Mouse (Mus musculus): ENCODE results near the gene Synrg. TPM values are rescaled to one million over a fixed set of nuclear protein-coding genes. Genes with fewer than 3 reads are reported as not detected.

Synrg gene
- polyA plus RNA-seq, 1 experiment from 2014 or later = 5.3 TPM

DNA sequence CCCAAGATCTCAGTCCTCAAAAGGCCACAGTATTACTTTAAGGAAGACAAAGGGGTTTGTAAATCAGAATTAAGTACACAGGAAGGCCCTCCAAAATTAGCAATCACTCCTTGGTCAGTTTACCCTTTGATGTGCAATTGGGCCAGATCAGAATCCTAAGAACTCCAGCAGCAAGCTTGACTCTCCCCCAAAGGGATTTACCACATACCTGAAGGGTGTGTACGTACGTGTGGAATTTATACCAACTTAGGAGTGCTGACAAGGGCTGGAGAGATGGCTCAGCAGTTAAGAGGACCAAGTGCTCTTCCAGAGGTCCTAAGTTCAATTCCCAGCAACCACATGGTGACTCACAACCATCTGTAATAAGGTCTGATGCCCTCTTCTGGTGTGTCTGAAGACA, 97.7 kb downstream of the Synrg start:
- no peaks in the 10 kb centered on the region for H3K36me3 ChIP-seq (ENCODE audit: control insufficient read depth, insufficient read depth)
- no peak overlapping the region for H3K9ac ChIP-seq (ENCODE audit: low read depth, low read length)
- H3K4me2 ChIP-seq (ENCODE audit: low read depth, low read length) = no peak overlapping the region
- H3K27me3 ChIP-seq (ENCODE audit: control insufficient read depth, insufficient read depth, low read depth, low read length) = peaks cover 12% of the 10 kb centered on the region
- no peak overlapping the region for H3K27ac ChIP-seq (ENCODE audit: low read length)
- H3K9me3 ChIP-seq (replicated peaks; ENCODE audit: control insufficient read depth, low read length) = no peaks in the 10 kb centered on the region
- no peak for ATAC-seq (ENCODE audit: low read depth)
- no peak overlapping the region for H3K4me3 ChIP-seq (ENCODE audit: low read depth, low read length)
- WGBS (ENCODE audit: insufficient replicate concordance) = 73% methylated on average over 2 of the region's 2 CpGs
- no peaks in the 10 kb centered on the region; the same call in 1 of the 2 replicates for H3K4me1 ChIP-seq (ENCODE audit: control insufficient read depth, low read depth, low read length)

DNA sequence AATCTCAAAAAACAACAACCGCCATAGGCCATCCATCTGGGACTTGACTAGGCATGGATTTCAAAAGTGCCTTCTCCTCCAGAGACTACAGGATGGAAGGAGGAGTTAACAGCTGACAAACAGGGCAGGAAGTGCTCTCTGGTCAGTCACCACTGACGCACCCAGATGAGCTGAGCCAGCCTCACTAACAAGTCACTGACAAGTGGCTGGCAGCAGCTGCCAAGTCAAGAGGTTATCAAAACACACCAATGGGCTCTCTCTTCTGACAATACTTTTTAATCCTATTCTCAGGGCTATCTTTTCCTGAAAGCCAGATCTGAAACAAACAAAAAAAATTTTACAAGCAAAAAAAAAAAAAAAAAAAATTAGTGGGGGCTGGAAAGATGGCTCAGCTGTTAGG, 98.6 kb downstream of the Synrg start:
- no peak for ATAC-seq (ENCODE audit: low read depth)
- H3K4me1 ChIP-seq (ENCODE audit: control insufficient read depth, low read depth, low read length) = no peaks in the 10 kb centered on the region; the same call in 1 of the 2 replicates
- H3K4me3 ChIP-seq (ENCODE audit: low read depth, low read length) = no peak overlapping the region
- H3K9me3 ChIP-seq (replicated peaks; ENCODE audit: control insufficient read depth, low read length) = no peaks in the 10 kb centered on the region
- H3K27me3 ChIP-seq (ENCODE audit: control insufficient read depth, insufficient read depth, low read depth, low read length) = peaks cover 21% of the 10 kb centered on the region
- 31% methylated on average over 2 of the region's 2 CpGs for WGBS (ENCODE audit: insufficient replicate concordance)
- H3K27ac ChIP-seq (ENCODE audit: low read length) = no peak overlapping the region
- no peak overlapping the region for H3K9ac ChIP-seq (ENCODE audit: low read depth, low read length)
- H3K4me2 ChIP-seq (ENCODE audit: low read depth, low read length) = no peak overlapping the region
- no peaks in the 10 kb centered on the region for H3K36me3 ChIP-seq (ENCODE audit: control insufficient read depth, insufficient read depth)

DNA sequence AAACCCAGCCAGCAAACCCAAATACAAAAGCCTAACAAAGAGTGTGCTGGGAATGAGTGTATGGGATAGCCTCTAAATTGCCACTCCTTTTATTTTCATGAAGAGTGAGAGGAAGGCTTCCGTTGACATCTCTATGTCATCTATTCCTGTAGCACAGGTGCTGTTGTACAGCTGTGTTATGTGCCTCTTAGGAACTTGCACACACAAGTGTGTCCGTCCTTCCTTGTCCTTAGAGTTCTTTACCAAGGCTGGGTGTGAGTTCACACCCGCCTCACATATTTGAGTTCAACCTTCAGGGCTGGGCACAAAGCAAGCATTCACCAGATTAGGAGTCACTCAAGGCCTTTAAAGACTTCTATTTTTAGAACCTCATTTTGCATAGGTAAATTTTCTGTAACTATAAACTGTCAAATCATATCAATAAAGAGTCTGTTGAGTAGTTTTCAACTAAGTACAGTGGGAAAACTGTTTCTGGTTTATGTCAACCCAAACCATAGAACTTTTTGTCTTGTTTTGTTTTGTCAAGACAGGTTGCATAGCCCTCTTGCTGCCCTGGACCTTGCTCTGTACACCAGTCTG, 99.5 kb downstream of the Synrg start:
- Histone ChIP-seq H3K27me3 (ENCODE audit: control insufficient read depth, insufficient read depth, low read depth, low read length) (peaks cover 30% of the 10 kb centered on the region), H3K36me3 (ENCODE audit: control insufficient read depth, insufficient read depth) (no peaks in the 10 kb centered on the region), H3K9me3 (replicated peaks; ENCODE audit: control insufficient read depth, low read length) (no peaks in the 10 kb centered on the region), H3K4me3 (ENCODE audit: low read depth, low read length) (no peak overlapping the region), H3K4me2 (ENCODE audit: low read depth, low read length) (no peak overlapping the region), H3K27ac (ENCODE audit: low read length) (no peak overlapping the region), H3K9ac (ENCODE audit: low read depth, low read length) (no peak overlapping the region), H3K4me1 (ENCODE audit: control insufficient read depth, low read depth, low read length) (peaks cover 1% of the 10 kb centered on the region)
- ATAC-seq (ENCODE audit: low read depth) = no peak
- WGBS (ENCODE audit: insufficient replicate concordance) = 67% methylated on average over 3 of the region's 3 CpGs

DNA sequence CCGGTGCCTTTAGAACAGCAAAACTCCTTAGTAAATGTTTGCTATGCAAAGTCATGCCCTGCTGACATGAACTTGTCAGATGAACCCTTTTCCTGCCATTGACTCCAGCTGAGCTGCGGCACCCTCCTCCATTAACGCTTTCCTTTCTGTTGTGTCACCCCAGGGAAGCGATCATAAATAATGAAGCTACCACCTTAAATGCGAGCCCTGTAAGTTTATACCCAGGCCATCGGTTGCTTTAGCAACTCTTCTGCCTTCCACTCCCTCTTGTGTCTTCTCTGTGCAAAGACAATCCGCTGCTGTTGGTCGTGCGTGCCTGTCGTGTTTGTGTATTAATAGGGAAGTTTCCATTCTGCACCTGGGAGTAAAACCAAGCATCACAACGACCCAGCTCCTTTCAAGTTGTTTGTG, 101.8 kb downstream of the Synrg start:
- peaks cover 6% of the 10 kb centered on the region for H3K4me1 ChIP-seq (ENCODE audit: control insufficient read depth, low read depth, low read length)
- no peak overlapping the region for H3K4me3 ChIP-seq (ENCODE audit: low read depth, low read length)
- H3K9ac ChIP-seq (ENCODE audit: low read depth, low read length) = no peak overlapping the region
- WGBS (ENCODE audit: insufficient replicate concordance) = 2% methylated on average over 11 of the region's 11 CpGs
- no peaks in the 10 kb centered on the region for H3K36me3 ChIP-seq (ENCODE audit: control insufficient read depth, insufficient read depth)
- H3K27me3 ChIP-seq (ENCODE audit: control insufficient read depth, insufficient read depth, low read depth, low read length) = peaks cover 44% of the 10 kb centered on the region
- H3K27ac ChIP-seq (ENCODE audit: low read length) = no peak overlapping the region
- ATAC-seq (ENCODE audit: low read depth) = no peak
- H3K9me3 ChIP-seq (replicated peaks; ENCODE audit: control insufficient read depth, low read length) = no peaks in the 10 kb centered on the region
- peak overlapping the region; percentile 18; the same call in 1 of the 2 replicates for H3K4me2 ChIP-seq (ENCODE audit: low read depth, low read length)

DNA sequence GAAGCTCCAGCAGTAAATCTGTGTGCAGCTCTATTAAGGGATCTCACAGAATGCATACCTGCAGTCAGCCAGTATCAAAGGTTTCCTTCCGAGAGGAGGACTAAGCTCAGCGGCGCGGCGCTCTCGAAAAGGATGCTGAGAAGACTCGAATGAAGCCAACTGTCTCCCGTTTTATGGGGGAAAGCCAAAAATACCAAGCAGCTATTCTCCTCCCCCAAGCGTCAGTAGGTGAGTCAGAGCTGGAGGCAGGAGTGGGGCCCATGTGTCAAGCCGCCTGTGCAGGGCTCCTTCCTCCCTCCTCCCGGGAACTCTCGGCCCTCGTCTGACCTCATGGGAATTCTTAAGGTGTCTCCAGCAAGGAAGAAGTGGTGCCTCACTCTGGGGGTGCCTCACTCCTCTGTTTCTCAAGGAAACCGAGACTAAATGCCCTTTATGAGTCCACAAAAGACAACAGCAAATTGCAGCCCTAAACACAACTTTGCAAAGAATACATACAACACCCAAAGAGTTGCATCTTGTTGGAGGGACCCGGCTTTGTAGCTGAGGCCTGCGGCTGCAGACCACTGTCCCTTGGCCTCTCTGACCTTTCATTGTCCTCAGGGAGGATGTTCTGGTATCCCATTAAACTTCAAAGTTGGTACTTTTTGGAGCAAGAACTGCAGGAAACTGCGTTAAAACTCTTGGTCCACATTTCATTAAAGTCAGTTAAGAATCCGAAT, 102.9 kb downstream of the Synrg start:
- H3K9me3 ChIP-seq (replicated peaks; ENCODE audit: control insufficient read depth, low read length) = no peaks in the 10 kb centered on the region
- ATAC-seq (ENCODE audit: low read depth) = no peak
- peaks cover 6% of the 10 kb centered on the region for H3K4me1 ChIP-seq (ENCODE audit: control insufficient read depth, low read depth, low read length)
- WGBS (ENCODE audit: insufficient replicate concordance) = 13% methylated on average over 18 of the region's 18 CpGs
- H3K4me3 ChIP-seq (ENCODE audit: low read depth, low read length) = no peak overlapping the region
- H3K4me2 ChIP-seq (ENCODE audit: low read depth, low read length) = no peak overlapping the region
- H3K27me3 ChIP-seq (ENCODE audit: control insufficient read depth, insufficient read depth, low read depth, low read length) = peaks cover 44% of the 10 kb centered on the region
- no peak overlapping the region for H3K9ac ChIP-seq (ENCODE audit: low read depth, low read length)
- H3K27ac ChIP-seq (ENCODE audit: low read length) = no peak overlapping the region
- H3K36me3 ChIP-seq (ENCODE audit: control insufficient read depth, insufficient read depth) = no peaks in the 10 kb centered on the region

DNA sequence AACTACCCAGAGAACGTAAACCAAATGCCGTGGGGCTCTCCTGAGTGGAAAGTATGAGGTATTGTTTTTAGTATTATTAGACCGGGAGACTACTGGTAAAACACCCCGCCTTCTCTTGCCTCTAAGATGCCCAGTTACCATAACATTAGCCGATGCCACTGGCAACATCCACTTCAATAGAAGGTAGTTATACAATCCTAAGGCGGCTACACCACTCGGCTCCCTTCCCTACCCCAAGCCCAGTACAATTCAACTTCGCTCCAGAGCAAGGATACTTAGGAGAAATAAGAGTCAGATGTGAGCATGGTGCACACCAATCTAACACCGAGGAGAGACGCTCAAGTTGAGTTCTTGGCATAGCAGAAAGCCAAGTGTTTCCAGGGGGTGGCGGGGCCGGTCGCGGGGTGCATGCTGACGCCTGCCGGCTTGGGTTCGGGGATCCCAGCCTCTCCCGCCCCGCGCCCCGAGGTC, 103.5 kb downstream of the Synrg start:
- no peak for ATAC-seq (ENCODE audit: low read depth)

DNA sequence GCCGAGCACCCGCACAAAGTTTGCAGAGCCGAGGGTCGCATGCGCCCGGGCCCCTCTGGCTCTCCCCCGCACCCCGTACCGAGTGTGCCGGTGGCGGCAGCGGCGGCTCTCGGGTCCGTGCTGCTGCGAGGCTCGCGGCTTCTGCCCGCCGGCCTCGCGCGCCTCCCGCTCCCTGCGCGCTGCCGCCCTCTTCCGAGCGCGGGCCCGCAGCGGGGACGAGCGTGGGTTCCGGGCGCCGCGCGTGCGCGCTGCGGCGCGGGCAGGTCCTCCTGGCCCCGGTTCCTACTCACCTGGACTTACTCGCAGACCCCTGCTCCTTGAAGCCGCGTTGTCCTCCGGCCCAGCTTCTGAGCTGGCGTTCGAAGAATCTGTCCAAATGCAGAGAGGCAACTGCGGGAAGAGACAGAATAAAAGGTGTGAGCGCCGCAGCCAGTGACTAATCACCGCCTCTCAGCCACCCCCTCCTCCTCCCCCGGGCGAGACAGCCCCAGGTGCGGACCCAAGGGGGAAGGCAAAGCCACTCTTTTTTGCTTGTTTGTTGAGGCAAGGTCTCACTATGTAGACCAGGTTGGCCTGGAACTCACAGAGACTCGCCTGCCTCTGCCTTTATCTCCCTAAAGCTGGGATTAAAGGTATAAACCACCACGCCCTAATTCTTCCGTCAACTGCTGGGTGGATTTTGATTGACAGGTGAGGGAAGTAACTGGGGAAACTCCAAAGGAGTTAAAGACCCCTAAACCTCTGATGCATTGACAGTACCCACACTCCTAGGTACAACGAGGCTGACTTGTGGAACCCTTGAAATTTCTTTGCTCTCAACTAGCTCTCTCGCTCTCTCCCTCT, 104.2 kb downstream of the Synrg start:
- peaks cover 44% of the 10 kb centered on the region for H3K27me3 ChIP-seq (ENCODE audit: control insufficient read depth, insufficient read depth, low read depth, low read length)
- H3K4me1 ChIP-seq (ENCODE audit: control insufficient read depth, low read depth, low read length) = peaks cover 6% of the 10 kb centered on the region
- ATAC-seq (ENCODE audit: low read depth) = peak; percentile 67
- 1% methylated on average over 63 of the region's 63 CpGs for WGBS (ENCODE audit: insufficient replicate concordance)
- H3K9me3 ChIP-seq (replicated peaks; ENCODE audit: control insufficient read depth, low read length) = no peaks in the 10 kb centered on the region
- H3K36me3 ChIP-seq (ENCODE audit: control insufficient read depth, insufficient read depth) = no peaks in the 10 kb centered on the region
- peak overlapping the region; percentile 60 for H3K4me2 ChIP-seq (ENCODE audit: low read depth, low read length)
- H3K9ac ChIP-seq (ENCODE audit: low read depth, low read length) = 0 out of 2 replicates have a peak overlapping the region, but pooled peaks have one; percentile 6
- no peak overlapping the region for H3K27ac ChIP-seq (ENCODE audit: low read length)
- H3K4me3 ChIP-seq (ENCODE audit: low read depth, low read length) = peak overlapping the region; percentile 54

More for the DNA sequence above, 103.5 kb downstream of the Synrg start:
- 5% methylated on average over 21 of the region's 21 CpGs for WGBS (ENCODE audit: insufficient replicate concordance)
- no peaks in the 10 kb centered on the region for H3K9me3 ChIP-seq (replicated peaks; ENCODE audit: control insufficient read depth, low read length)
- H3K27ac ChIP-seq (ENCODE audit: low read length) = no peak overlapping the region
- H3K4me3 ChIP-seq (ENCODE audit: low read depth, low read length) = peak overlapping the region; percentile 54
- no peak overlapping the region for H3K9ac ChIP-seq (ENCODE audit: low read depth, low read length)
- peaks cover 44% of the 10 kb centered on the region for H3K27me3 ChIP-seq (ENCODE audit: control insufficient read depth, insufficient read depth, low read depth, low read length)
- no peaks in the 10 kb centered on the region for H3K36me3 ChIP-seq (ENCODE audit: control insufficient read depth, insufficient read depth)
- peaks cover 6% of the 10 kb centered on the region for H3K4me1 ChIP-seq (ENCODE audit: control insufficient read depth, low read depth, low read length)
- peak overlapping the region; percentile 60 for H3K4me2 ChIP-seq (ENCODE audit: low read depth, low read length)

DNA sequence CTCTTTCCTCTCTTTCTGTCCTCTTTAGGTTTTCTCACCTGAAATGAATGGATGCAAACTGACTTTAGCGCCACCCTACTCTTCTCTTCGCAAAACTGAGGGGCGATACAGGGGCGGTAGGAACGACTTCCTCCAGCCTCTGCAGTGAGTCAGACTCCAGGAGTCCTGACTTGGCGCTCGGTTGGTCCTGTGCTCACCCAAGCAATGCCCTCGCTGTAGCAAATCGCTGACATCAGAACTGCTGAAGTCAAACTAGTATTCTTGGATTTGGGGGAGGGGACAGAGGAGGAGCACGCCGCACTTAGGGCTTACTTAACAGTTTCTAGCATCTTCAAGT, 104.8 kb downstream of the Synrg start, which contains the start of gene Dusp14:
Gene Dusp14 (minus strand): TSS at position 228 of the 337 bp plus-strand sequence.
- Histone ChIP-seq H3K9ac (ENCODE audit: low read depth, low read length) (0 out of 2 replicates have a peak within 1 kb of the TSS, but pooled peaks have one; percentile 6), H3K27ac (ENCODE audit: low read length) (no peak within 1 kb of the TSS), H3K36me3 (ENCODE audit: control insufficient read depth, insufficient read depth) (no peaks in the 10 kb centered on the region), H3K27me3 (ENCODE audit: control insufficient read depth, insufficient read depth, low read depth, low read length) (peaks cover 44% of the 10 kb centered on the region), H3K4me3 (ENCODE audit: low read depth, low read length) (peak within 1 kb of the TSS; percentile 54), H3K9me3 (replicated peaks; ENCODE audit: control insufficient read depth, low read length) (no peaks in the 10 kb centered on the region), H3K4me1 (ENCODE audit: control insufficient read depth, low read depth, low read length) (peaks cover 6% of the 10 kb centered on the region), H3K4me2 (ENCODE audit: low read depth, low read length) (peak within 1 kb of the TSS; percentile 60)
- no peak for ATAC-seq (ENCODE audit: low read depth)
- 8% methylated on average over 11 of the region's 11 CpGs for WGBS (ENCODE audit: insufficient replicate concordance)
